Mouse (Mus musculus) ES-E14 (cell line): ENCODE data around the gene Zeb2. TPM values are rescaled to one million over a fixed set of nuclear protein-coding genes. Genes with fewer than 3 reads are reported as not detected.

Source experiments
- DNase-seq: peaks from one replicate; pipeline ENCODE4 v3.0.0-alpha.2; 2013; ENCODE audit warnings: low read depth, low spot score
- H3K27ac ChIP-seq: 2 replicates; pipeline ENCODE4 v1.5.1; 2012; ENCODE audit warnings: low read depth, mild to moderate bottlenecking, low read length, moderate library complexity, mixed read lengths; ENCODE audit not compliant: poor library complexity, insufficient read depth, severe bottlenecking
- H3K36me3 ChIP-seq: 2 replicates; pipeline ENCODE4 v1.6.1; 2012; ENCODE audit warnings: mild to moderate bottlenecking, low read length, moderate library complexity, mixed read lengths; ENCODE audit not compliant: control insufficient read depth, poor library complexity, insufficient read depth, severe bottlenecking
- H3K4me1 ChIP-seq, 2 experiments: fragments of 150-350 bp in 1 of 2; sonication (generic) in 1 of 2; 2 replicates each; pipeline ENCODE4 v1.6.1; 2012; ENCODE audit warnings: low read length in 2 of 2, mild to moderate bottlenecking in 1 of 2, mixed read lengths in 1 of 2; ENCODE audit not compliant: control insufficient read depth in 2 of 2, insufficient read depth in 2 of 2, poor library complexity in 1 of 2
- H3K4me3 ChIP-seq, 2 experiments: fragments of 150-350 bp in 1 of 2; sonication (generic) in 1 of 2; 2 replicates each; pipeline ENCODE4 v1.5.1; 2012; ENCODE audit warnings: low read length in 2 of 2, low read depth in 1 of 2, mild to moderate bottlenecking in 1 of 2, mixed read lengths in 1 of 2; ENCODE audit not compliant: insufficient read depth in 1 of 2, poor library complexity in 1 of 2, severe bottlenecking in 1 of 2
- H3K9ac ChIP-seq: 2 replicates; pipeline ENCODE4 v1.6.1; 2012; ENCODE audit warnings: low read depth, mild to moderate bottlenecking, low read length, mixed read lengths; ENCODE audit not compliant: poor library complexity, insufficient read depth, severe bottlenecking
- H3K9me3 ChIP-seq: fragments of 150-350 bp; sonication (generic); 2 replicates; pipeline ENCODE4 v1.6.1; 2012; ENCODE audit warnings: low read depth, mild to moderate bottlenecking, low read length; ENCODE audit not compliant: control insufficient read depth, insufficient read depth
- CHD2 ChIP-seq: IDR thresholded peaks from 2 replicates; pipeline ENCODE4 v1.6.1; 2014; ENCODE audit warnings: mild to moderate bottlenecking, low read depth, low read length, inconsistent platforms
- HCFC1 ChIP-seq: IDR thresholded peaks from 2 replicates; pipeline ENCODE4 v1.6.1; 2012; ENCODE audit warnings: low read length, inconsistent platforms, borderline replicate concordance; ENCODE audit not compliant: insufficient read depth
- MAFK ChIP-seq: IDR thresholded peaks from 2 replicates; pipeline ENCODE4 v1.6.1; 2014; ENCODE audit warnings: mild to moderate bottlenecking, low read depth, low read length, inconsistent platforms; ENCODE audit not compliant: insufficient read depth
- ZC3H11A ChIP-seq: IDR thresholded peaks from 2 replicates; pipeline ENCODE4 v1.6.1; 2012; ENCODE audit warnings: low read depth, mild to moderate bottlenecking, inconsistent platforms, low read length, borderline replicate concordance
- ZNF384 ChIP-seq: IDR thresholded peaks from 2 replicates; pipeline ENCODE4 v1.6.1; 2012; ENCODE audit warnings: low read depth, low read length, inconsistent platforms
- in situ Hi-C, 2 experiments: fragments of 600-800 bp; cut with MboI; formaldehyde crosslinking; loops; one replicate each; pipeline ENCODE4 v1.15.1; 2025; ENCODE audit warnings: low sequenced_read_pairs in 2 of 2, inconsistent platforms in 1 of 2; ENCODE audit not compliant: unreplicated experiment in 2 of 2
- total RNA-seq: library from RNA; depleted of rRNA; stranded (reverse); fragments of 300-350 nt; gene quantifications from 2 replicates; pipeline ENCODE4 v1.2.3, GENCODE M21; 2012

Zeb2 gene
- total RNA-seq, 1 experiment: 11.9 TPM

GRCm38 (mm10) chr2:44977051-44977450 is 140.1 kb downstream of the Zeb2 start:
- Histone ChIP-seq H3K9me3 (no peaks in the 10 kb centered on the region), H3K27ac (no peak overlapping the region), H3K36me3 (no peaks in the 10 kb centered on the region), H3K4me1 (no peaks in the 10 kb centered on the region), H3K4me3 (no peak overlapping the region), H3K9ac (no peak overlapping the region)
- in situ Hi-C loops: no loop called here
- TF ChIP-seq ZC3H11A (no peak), CHD2 (no peak), MAFK (no peak), ZNF384 (no peak), HCFC1 (no peak)
- no peak for DNase-seq

GRCm38 (mm10) chr2:44976484-44976883 is 140.7 kb downstream of the Zeb2 start:
- H3K9ac ChIP-seq: no peak overlapping the region
- H3K27ac ChIP-seq: no peak overlapping the region
- no peaks in the 10 kb centered on the region for H3K9me3 ChIP-seq
- in situ Hi-C loops: no loop called here
- no peak for TF ChIP-seq CHD2
- TF ChIP-seq MAFK: no peak
- no peak for TF ChIP-seq ZC3H11A
- TF ChIP-seq HCFC1: no peak
- TF ChIP-seq ZNF384: no peak
- DNase-seq: no peak
- H3K36me3 ChIP-seq: no peaks in the 10 kb centered on the region
- no peak overlapping the region for H3K4me3 ChIP-seq
- H3K4me1 ChIP-seq: peaks cover under 1 to 2% of the 10 kb centered on the region in 2 experiments; a peak in 2 of 4 replicates

DNA sequence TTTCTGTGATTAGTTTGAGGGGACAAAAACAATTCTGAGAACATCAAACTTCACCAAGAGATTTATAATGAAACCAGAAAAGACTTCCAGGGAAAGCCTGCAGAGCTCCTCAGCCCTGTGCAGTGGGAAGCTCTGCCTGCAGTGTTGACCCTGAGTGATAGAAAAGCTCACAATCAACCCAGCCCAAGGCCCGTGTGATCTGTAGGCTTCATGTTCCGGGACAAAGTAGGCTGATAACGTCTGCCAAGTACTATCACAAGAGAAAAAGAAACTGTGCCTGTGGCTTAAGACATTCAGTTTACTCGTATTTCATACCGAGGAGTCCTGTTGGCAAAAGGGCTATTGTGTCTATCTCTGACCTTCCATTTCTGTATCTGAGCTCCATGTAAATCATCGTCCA is 143.4 kb downstream of the Zeb2 start:
- in situ Hi-C loops: no loop called here
- Histone ChIP-seq H3K4me3 (no peak overlapping the region), H3K4me1 (peaks cover 3% of the 10 kb centered on the region in 2 experiments; a peak in 2 of 4 replicates), H3K27ac (no peak overlapping the region), H3K9ac (no peak overlapping the region), H3K36me3 (no peaks in the 10 kb centered on the region), H3K9me3 (no peaks in the 10 kb centered on the region)
- TF ChIP-seq MAFK: no peak
- no peak for TF ChIP-seq HCFC1
- TF ChIP-seq ZC3H11A: no peak
- no peak for TF ChIP-seq CHD2
- TF ChIP-seq ZNF384: no peak
- no peak for DNase-seq

DNA sequence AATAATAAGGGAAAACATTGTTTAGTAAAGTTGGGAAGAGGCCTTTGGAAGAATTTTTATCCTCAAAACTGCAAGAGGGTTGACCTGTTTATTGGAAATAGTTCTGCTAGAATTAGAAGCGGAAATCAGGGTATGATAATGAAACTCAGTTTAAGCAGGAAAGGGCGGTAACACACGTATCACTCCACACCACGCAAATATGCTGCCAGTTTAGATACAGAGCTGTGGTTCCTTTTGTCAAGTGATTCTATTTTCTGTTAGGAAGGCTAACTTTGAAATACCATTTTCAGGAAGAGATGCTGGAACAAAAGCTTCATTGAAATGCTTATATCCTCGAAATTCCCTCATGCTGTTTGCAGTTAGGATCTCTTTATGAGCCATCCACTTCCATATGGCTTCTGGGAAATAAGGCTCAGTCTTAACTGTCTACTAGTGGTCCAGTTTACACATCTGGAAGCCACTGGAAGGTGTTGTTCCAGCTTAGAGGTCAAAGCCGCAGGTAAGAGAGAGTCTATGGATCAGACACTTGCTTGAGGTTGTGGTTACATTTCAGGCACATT is 147.0 kb downstream of the Zeb2 start:
- DNase-seq: no peak
- H3K4me1 ChIP-seq: peaks cover 3% of the 10 kb centered on the region in 2 experiments; a peak in 2 of 4 replicates
- no peak overlapping the region for H3K4me3 ChIP-seq
- no peaks in the 10 kb centered on the region for H3K9me3 ChIP-seq
- in situ Hi-C loops: no loop called here
- no peak overlapping the region for H3K27ac ChIP-seq
- H3K36me3 ChIP-seq: no peaks in the 10 kb centered on the region
- H3K9ac ChIP-seq: no peak overlapping the region
- TF ChIP-seq CHD2 (no peak), HCFC1 (no peak), ZC3H11A (no peak), MAFK (no peak), ZNF384 (no peak)

- in situ Hi-C loops: no loop called here
- Histone ChIP-seq H3K27ac (no peak overlapping the region), H3K4me1 (peaks cover 3% of the 10 kb centered on the region in 2 experiments; a peak in 2 of 4 replicates), H3K9me3 (no peaks in the 10 kb centered on the region), H3K36me3 (no peaks in the 10 kb centered on the region), H3K9ac (no peak overlapping the region), H3K4me3 (no peak overlapping the region)
- no peak for DNase-seq
- TF ChIP-seq ZNF384 (no peak), ZC3H11A (no peak), HCFC1 (no peak), CHD2 (no peak), MAFK (no peak)
Observed at GRCm38 (mm10) chr2:44969640-44970039, 147.6 kb downstream of the Zeb2 start.
